Mouse (Mus musculus) large intestine, adult 2 months (tissue): ENCODE measurements around the gene Rnase4. TPM values are rescaled to one million over a fixed set of nuclear protein-coding genes. Genes with fewer than 3 reads are reported as not detected.

Experiments
- polyA plus RNA-seq: library from polyadenylated mRNA; depleted of rRNA; stranded (reverse); fragments of >200 nt; gene quantifications from 2 replicates; pipeline ENCODE4 v1.2.3, GENCODE M21; 2012; rRNA removed

Rnase4 gene
- polyA plus RNA-seq, 1 experiment: 226 TPM

Other genes starting within 250 kb of the Rnase4 start
- 68.7 and 104 TPM in 2 replicates for gene Tep1, start 220.5 kb upstream of the Rnase4 start, polyA plus RNA-seq
- gene Klhl33, start 193.6 kb upstream of the Rnase4 start, polyA plus RNA-seq: 0.71 and 2.3 TPM in 2 replicates
- 57.4 and 75.0 TPM in 2 replicates for gene Osgep, start 166.2 kb upstream of the Rnase4 start, polyA plus RNA-seq
- 36.0 and 49.2 TPM in 2 replicates for gene Apex1, start 166.1 kb upstream of the Rnase4 start, polyA plus RNA-seq
- 52.3 and 65.7 TPM in 2 replicates for gene Pip4p1, start 160.2 kb upstream of the Rnase4 start, polyA plus RNA-seq
- gene Pnp, start 160.0 kb upstream of the Rnase4 start, polyA plus RNA-seq: 143 and 173 TPM in 2 replicates
- 68.3 and 107 TPM in 2 replicates for gene Gm49342, start 146.6 kb upstream of the Rnase4 start, polyA plus RNA-seq
- 104 and 150 TPM in 2 replicates for gene Pnp2, start 135.1 kb upstream of the Rnase4 start, polyA plus RNA-seq
- gene Rnase10, start 83.3 kb upstream of the Rnase4 start, polyA plus RNA-seq: 0.11 and 0.23 TPM in 2 replicates
- gene Rnase9, start 49.2 kb upstream of the Rnase4 start, polyA plus RNA-seq: not detected in 2 replicates
- gene Rnase11, start 40.9 kb upstream of the Rnase4 start, polyA plus RNA-seq: not detected in 2 replicates
- 0.86 and 1.0 TPM in 2 replicates for gene Rnase12, start 33.4 kb upstream of the Rnase4 start, polyA plus RNA-seq
- gene Olfr750, start 16.6 kb upstream of the Rnase4 start, polyA plus RNA-seq: 0.10 TPM in 1 of 2 replicates, not detected in the other
- 47.5 and 67.8 TPM in 2 replicates for gene Ang, start 73 bp downstream of the Rnase4 start, polyA plus RNA-seq
- not detected in 2 replicates for gene Eddm3b, start 23.3 kb downstream of the Rnase4 start, polyA plus RNA-seq
- gene Rnase6, start 32.8 kb downstream of the Rnase4 start, polyA plus RNA-seq: 19.4 and 23.6 TPM in 2 replicates
- 17.4 and 38.2 TPM in 2 replicates for gene Rnase1, start 55.7 kb downstream of the Rnase4 start, polyA plus RNA-seq
- 0.22 TPM in 1 of 2 replicates, not detected in the other for gene Rnase2b, start 71.2 kb downstream of the Rnase4 start, polyA plus RNA-seq
- gene Ang2, start 108.1 kb downstream of the Rnase4 start, polyA plus RNA-seq: not detected in 2 replicates
- gene Ear14, start 112.3 kb downstream of the Rnase4 start, polyA plus RNA-seq: not detected in 2 replicates
- not detected in 2 replicates for gene Rnase2a, start 165.0 kb downstream of the Rnase4 start, polyA plus RNA-seq